ENCODE assay signal across 9 mouse cellular contexts in genomic region chr4:151604907-151605306, GRCm38 (mm10).
A peak's percentile ranks its signal among the peaks of the same experiment; 100 is the strongest.
DNase-seq lines count a peak whose midpoint lies in the region; TF ChIP-seq lines count a peak whose summit lies in the region.
"Had no signal": no experiment of that assay in that cellular context is flagged by ENCODE, and none has a peak within 500 bp of the region (broad histone marks: within the 10 kb centered on the region; RNA-seq: fewer than 3 reads in every experiment).

No protein-coding gene starts in this region.

- peak; percentile 17 for DNase-seq in right cerebral cortex, postnatal 14 days
- no peak for DNase-seq in right cerebral cortex, postnatal 36 days (ENCODE audit: low spot score in 2 of 2)
- DNase-seq in embryo, embryonic 11 days, result peak; percentile 76
- DNase-seq in heart, postnatal 4 days, result peak; percentile 86
- peak; percentile 13 for DNase-seq in liver, adult 2 months (ENCODE audit: extremely low read depth, low read depth, low spot score)
- DNase-seq in splenic B cell, adult 2 months (ENCODE audit: low read depth, low spot score), result peak; percentile 1
- DNase-seq in layer of hippocampus, adult 2 months (ENCODE audit: low spot score in 2 of 2), result no peak
- DNase-seq in spleen, adult 18-20 months, result no peak

- H3K27me3 ChIP-seq in liver, adult 2 months (ENCODE audit: control insufficient read depth, insufficient read depth, low read length), result peaks cover 5% of the 10 kb centered on the region; the same call in 1 of the 2 replicates
- H3K27me3 ChIP-seq in splenic B cell, adult 2 months (ENCODE audit: control insufficient read depth, insufficient read depth, low read length, poor library complexity, severe bottlenecking), result no peaks in the 10 kb centered on the region

- WGBS in liver, adult 2 months, result 33% methylated on average over 6 of the region's 6 CpGs

- H3K9ac ChIP-seq in liver, adult 2 months (ENCODE audit: low read depth, low read length), result no peak overlapping the region

- no peak for TF ChIP-seq CTCF in liver, adult 2 months (IDR thresholded peaks at IDR 0.05; ENCODE audit: low read depth, low read length)
- TF ChIP-seq CTCF in layer of hippocampus, adult 2 months (conservative IDR thresholded peaks at IDR 0.05), result no peak

- no peaks in the 10 kb centered on the region for H3K4me1 ChIP-seq in liver, adult 2 months (ENCODE audit: control insufficient read depth, insufficient read depth, low read length)

- H3K4me3 ChIP-seq in liver, adult 2 months (ENCODE audit: insufficient read depth, low read depth, low read length), result no peak overlapping the region
- H3K4me3 ChIP-seq in layer of hippocampus, adult 2 months, result no peak overlapping the region

- no peak for TF ChIP-seq POLR2A in liver, adult 2 months (IDR thresholded peaks at IDR 0.05; ENCODE audit: extremely low read depth, insufficient read depth, low read length)

- H3K27ac ChIP-seq in liver, adult 2 months (replicated peaks; ENCODE audit: insufficient read depth, low read depth, low read length), result no peak overlapping the region
- no peak overlapping the region for H3K27ac ChIP-seq in layer of hippocampus, adult 2 months
- H3K27ac ChIP-seq: macrophage had no signal

- no peaks in the 10 kb centered on the region for H3K79me2 ChIP-seq in liver, adult 2 months (ENCODE audit: control insufficient read depth, insufficient read depth, low read length)

- H3K36me3 ChIP-seq in liver, adult 2 months (ENCODE audit: control insufficient read depth, insufficient read depth, low read length), result no peaks in the 10 kb centered on the region
- H3K36me3 ChIP-seq in splenic B cell, adult 2 months (ENCODE audit: control insufficient read depth, insufficient read depth, low read length, poor library complexity, severe bottlenecking), result no peaks in the 10 kb centered on the region

Comparison
In these comparisons a context has a peak if more than half of its experiments do, and no peak if none do; other contexts are left out.
1. DNase-seq: peak in right cerebral cortex, postnatal 14 days (single experiment), embryo, embryonic 11 days (single experiment), heart, postnatal 4 days (single experiment), liver, adult 2 months (single experiment) and splenic B cell, adult 2 months (single experiment); none in right cerebral cortex, postnatal 36 days (0 of 2), layer of hippocampus, adult 2 months (0 of 2) and spleen, adult 18-20 months (0 of 2).